Mouse (Mus musculus) midbrain, embryonic 14.5 days (tissue): ENCODE measurements around the gene Yod1. TPM values are rescaled to one million over a fixed set of nuclear protein-coding genes. Genes with fewer than 3 reads are reported as not detected.

Experiments
- ATAC-seq: fragments of 200-750 bp; cut with Nextera tagmentation; 2 replicates; pipeline ENCODE4 v1.8.0; 2017; ENCODE audit warnings: moderate number of reproducible peaks, moderate library complexity; ENCODE audit not compliant: low FRiP score, low TSS enrichment
- DNase-seq: peaks from one replicate; pipeline ENCODE4 v3.0.0-alpha.2; 2015
- H3K27ac ChIP-seq: fragments of 300-500 bp; sonication (generic); replicated peaks from 2 replicates; pipeline ENCODE4 v1.5.1; 2014; ENCODE audit warnings: mild to moderate bottlenecking, low read depth, low read length, moderate library complexity
- H3K27me3 ChIP-seq: fragments of 300-500 bp; sonication (generic); 2 replicates; pipeline ENCODE4 v1.6.1; 2014; ENCODE audit warnings: low read length, control low read depth, mixed read lengths; ENCODE audit not compliant: control insufficient read depth, insufficient read depth
- H3K36me3 ChIP-seq: fragments of 300-500 bp; sonication (generic); 2 replicates; pipeline ENCODE4 v1.6.1; 2014; ENCODE audit warnings: low read length, control low read depth; ENCODE audit not compliant: control insufficient read depth, insufficient read depth
- H3K4me1 ChIP-seq: fragments of 300-500 bp; sonication (generic); 2 replicates; pipeline ENCODE4 v1.6.1; 2014; ENCODE audit warnings: mild to moderate bottlenecking, antibody characterized with exemption, low read length, control low read depth; ENCODE audit not compliant: control insufficient read depth, insufficient read depth
- H3K4me2 ChIP-seq: fragments of 300-500 bp; sonication (generic); 2 replicates; pipeline ENCODE4 v1.6.1; 2014; ENCODE audit warnings: mild to moderate bottlenecking, low read length, moderate library complexity
- H3K4me3 ChIP-seq: fragments of 300-500 bp; sonication (generic); replicated peaks from 2 replicates; pipeline ENCODE4 v1.5.1; 2014; ENCODE audit warnings: low read depth, low read length
- H3K9ac ChIP-seq: fragments of 300-500 bp; sonication (generic); replicated peaks from 2 replicates; pipeline ENCODE4 v1.6.1; 2014; ENCODE audit warnings: mild to moderate bottlenecking, low read length, moderate library complexity
- H3K9me3 ChIP-seq: fragments of 300-500 bp; sonication (generic); 2 replicates; pipeline ENCODE4 v1.6.1; 2016; ENCODE audit warnings: low read length, control low read depth, mixed read lengths; ENCODE audit not compliant: control insufficient read depth
- WGBS: fragments of 180-500 bp; shearing (Covaris S2); extraction: QIAGEN DNeasy Blood & Tissue Kit; methylation state at CpG from one replicate; pipeline ENCODE4 v1.1.7; 2014; 5-methylcytosine and 5-hydroxymethylcytosine counted together
- polyA plus RNA-seq: library from polyadenylated mRNA; unstranded; fragments of >200 nt; fragmentation: Nextera tagmentation; extraction: Ambion mirVana; gene quantifications from 2 replicates; pipeline ENCODE4 v1.2.1, GENCODE M21; 2014

The Yod1 gene
- polyA plus RNA-seq, 1 experiment from 2014 or later: 15.4 TPM

- H3K27ac ChIP-seq: no peak overlapping the region
- DNase-seq (no peak), ATAC-seq (no peak)
- no peaks in the 10 kb centered on the region for H3K4me1 ChIP-seq
- no peak overlapping the region for H3K4me2 ChIP-seq
- no peaks in the 10 kb centered on the region for H3K27me3 ChIP-seq
- no peak overlapping the region for H3K9ac ChIP-seq
- WGBS: 87% methylated on average over 2 of the region's 2 CpGs
- no peaks in the 10 kb centered on the region for H3K9me3 ChIP-seq
- H3K4me3 ChIP-seq: no peak overlapping the region
- peaks cover 74% of the 10 kb centered on the region for H3K36me3 ChIP-seq
Observed at GRCm38 (mm10) chr1:130703613-130704012, 13.5 kb upstream of the Yod1 start.

- Histone ChIP-seq H3K27ac (no peak overlapping the region), H3K9me3 (no peaks in the 10 kb centered on the region), H3K4me3 (no peak overlapping the region), H3K9ac (no peak overlapping the region), H3K27me3 (no peaks in the 10 kb centered on the region), H3K4me2 (no peak overlapping the region), H3K4me1 (0 out of 2 replicates have a peak, but pooled peaks cover 3% of the 10 kb centered on the region), H3K36me3 (peaks cover 34% of the 10 kb centered on the region)
- DNase-seq (no peak), ATAC-seq (no peak)
- 88% methylated on average over 22 of the region's 22 CpGs for WGBS
Observed at GRCm38 (mm10) chr1:130710283-130711080, 6.6 kb upstream of the Yod1 start.

- no peak overlapping the region for H3K4me3 ChIP-seq
- H3K9ac ChIP-seq: no peak overlapping the region
- no peak overlapping the region for H3K27ac ChIP-seq
- H3K27me3 ChIP-seq: no peaks in the 10 kb centered on the region
- DNase-seq (no peak), ATAC-seq (no peak)
- peaks cover 12% of the 10 kb centered on the region for H3K4me1 ChIP-seq
- peaks cover 11% of the 10 kb centered on the region for H3K36me3 ChIP-seq
- no peak overlapping the region for H3K4me2 ChIP-seq
- no peaks in the 10 kb centered on the region for H3K9me3 ChIP-seq
- 80% methylated on average over 4 of the region's 4 CpGs for WGBS
Observed at GRCm38 (mm10) chr1:130714046-130714445, 3.1 kb upstream of the Yod1 start.

GRCm38 (mm10) chr1:130715561-130716217 lies 1.4 kb upstream of the Yod1 start, which contains the start of gene Gm29427:
Gene Gm29427, minus strand, starts transcription at chr1:130715799.
- peak within 1 kb of the TSS; percentile 99 for H3K9ac ChIP-seq
- under 1% methylated on average over 38 of the region's 38 CpGs for WGBS
- H3K27me3 ChIP-seq: no peaks in the 10 kb centered on the region
- DNase-seq: peak; percentile 95
- H3K4me2 ChIP-seq: peak within 1 kb of the TSS; percentile 78
- H3K9me3 ChIP-seq: no peaks in the 10 kb centered on the region
- H3K4me3 ChIP-seq: peak within 1 kb of the TSS; percentile 91
- H3K36me3 ChIP-seq: peaks cover 5% of the 10 kb centered on the region
- H3K27ac ChIP-seq: peak within 1 kb of the TSS; percentile 89
- peaks cover 19% of the 10 kb centered on the region for H3K4me1 ChIP-seq
- peak; percentile 92 for ATAC-seq

GRCm38 (mm10) chr1:130716218-130716512 lies 962 bp upstream of the Yod1 start:
- peak overlapping the region; percentile 82 for H3K27ac ChIP-seq
- no peak for DNase-seq

GRCm38 (mm10) chr1:130716513-130717290 lies 425 bp upstream of the Yod1 start:
- peaks cover 19% of the 10 kb centered on the region for H3K4me1 ChIP-seq
- no peaks in the 10 kb centered on the region for H3K9me3 ChIP-seq
- peak; percentile 2 for ATAC-seq
- under 1% methylated on average over 42 of the region's 42 CpGs for WGBS
- peak overlapping the region; percentile 91 for H3K4me3 ChIP-seq
- peak overlapping the region; percentile 78 for H3K4me2 ChIP-seq
- H3K27ac ChIP-seq: peak overlapping the region; percentile 89
- peak overlapping the region; percentile 99 for H3K9ac ChIP-seq
- H3K36me3 ChIP-seq: no peaks in the 10 kb centered on the region
- H3K27me3 ChIP-seq: no peaks in the 10 kb centered on the region
- DNase-seq: peak; percentile 71

More at GRCm38 (mm10) chr1:130716218-130716512, 962 bp upstream of the Yod1 start:
- 0 out of 2 replicates have a peak, but pooled peaks have one; percentile 1 for ATAC-seq
- Histone ChIP-seq H3K27me3 (no peaks in the 10 kb centered on the region), H3K4me3 (peak overlapping the region; percentile 91), H3K4me2 (peak overlapping the region; percentile 78), H3K9ac (peak overlapping the region; percentile 99), H3K4me1 (peaks cover 19% of the 10 kb centered on the region), H3K36me3 (0 out of 2 replicates have a peak, but pooled peaks cover 2% of the 10 kb centered on the region), H3K9me3 (no peaks in the 10 kb centered on the region)
- 0% methylated on average over 3 of the region's 3 CpGs for WGBS

GRCm38 (mm10) chr1:130724206-130724605 lies 7.1 kb downstream of the Yod1 start:
- Histone ChIP-seq H3K4me3 (no peak overlapping the region), H3K27ac (no peak overlapping the region), H3K36me3 (0 out of 2 replicates have a peak, but pooled peaks cover 4% of the 10 kb centered on the region), H3K9ac (no peak overlapping the region), H3K27me3 (no peaks in the 10 kb centered on the region), H3K4me2 (no peak overlapping the region), H3K4me1 (0 out of 2 replicates have a peak, but pooled peaks cover 6% of the 10 kb centered on the region), H3K9me3 (no peaks in the 10 kb centered on the region)
- no peak for ATAC-seq
- no peak for DNase-seq
- WGBS: 95% methylated on average over 5 of the region's 5 CpGs

GRCm38 (mm10) chr1:130726396-130726795 lies 9.3 kb downstream of the Yod1 start:
- Histone ChIP-seq H3K4me2 (no peak overlapping the region), H3K27me3 (no peaks in the 10 kb centered on the region), H3K27ac (no peak overlapping the region), H3K4me3 (no peak overlapping the region), H3K9ac (no peak overlapping the region), H3K9me3 (no peaks in the 10 kb centered on the region), H3K36me3 (0 out of 2 replicates have a peak, but pooled peaks cover 4% of the 10 kb centered on the region), H3K4me1 (no peaks in the 10 kb centered on the region)
- no peak for ATAC-seq
- WGBS: 64% methylated on average over 2 of the region's 2 CpGs
- no peak for DNase-seq
